Mouse (Mus musculus) kidney, adult 18-20 months (tissue): ENCODE data around the gene Hes7.

Experiments used
- DNase-seq: peaks from one replicate; pipeline ENCODE4 v3.0.0; 2021

Hes7 gene

DNA sequence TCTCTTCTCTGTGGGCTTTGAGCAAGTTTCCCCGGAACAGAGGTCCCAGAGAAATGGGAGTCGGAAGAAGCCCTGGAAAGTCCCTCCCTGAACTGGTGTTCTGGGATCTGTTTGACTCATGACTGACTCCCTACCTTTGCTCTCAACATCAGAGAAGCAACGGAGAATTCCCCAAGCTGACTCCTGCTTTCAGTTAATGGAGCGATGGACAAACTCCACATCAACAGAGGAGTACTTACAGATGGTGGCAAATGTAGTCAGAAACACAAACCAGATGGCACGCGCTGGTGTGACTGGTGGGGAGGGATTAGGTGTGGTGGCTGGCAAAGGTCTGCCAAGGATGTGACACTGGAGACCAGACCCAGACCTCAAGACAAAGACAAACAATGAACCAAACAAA is 30.8 kb downstream of the Hes7 start:
- no peak for DNase-seq

DNA sequence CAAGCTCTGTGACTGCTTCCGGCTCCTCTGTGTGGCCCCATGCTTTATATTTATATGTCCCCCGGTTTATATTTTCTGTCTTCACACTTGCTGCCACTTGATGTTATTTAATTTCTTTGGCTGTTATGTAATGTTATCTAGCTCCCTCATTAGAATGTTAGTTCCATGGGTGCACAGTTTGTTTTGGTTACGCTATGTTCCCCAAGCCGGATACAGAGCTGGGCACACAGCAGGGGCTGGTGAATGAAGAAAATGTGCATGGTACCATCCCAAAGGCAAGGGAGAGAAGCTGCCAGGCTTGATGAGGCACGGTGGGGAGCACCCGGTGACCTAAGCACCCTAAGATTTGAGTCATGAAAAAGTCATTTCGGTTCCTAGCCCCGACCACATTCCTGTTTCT is 33.6 kb downstream of the Hes7 start:
- DNase-seq: no peak

DNA sequence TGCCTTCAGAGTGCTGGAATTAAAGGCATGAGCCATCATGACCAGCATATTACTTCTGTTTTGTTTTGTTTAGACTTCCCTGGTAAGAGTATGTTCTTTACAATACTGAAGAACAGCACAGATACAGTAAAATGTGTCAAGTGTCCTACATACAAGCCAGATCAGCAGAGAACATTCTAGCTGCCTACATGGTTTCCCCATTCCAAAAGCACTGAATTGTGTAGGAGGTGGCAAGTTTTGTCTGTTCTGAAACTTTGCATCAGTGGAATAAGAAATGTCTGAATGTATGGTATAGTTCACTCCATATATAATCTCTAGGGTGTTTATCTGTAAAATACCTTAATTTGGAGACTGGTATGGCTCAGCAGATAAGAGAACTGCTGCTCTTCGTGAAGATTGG is 35.1 kb downstream of the Hes7 start:
- no peak for DNase-seq

GRCm38 (mm10) chr11:69156800-69157199 is 36.6 kb downstream of the Hes7 start, which contains the start of gene Alox12b:
Gene Alox12b, plus strand, starts transcription at chr11:69156989.
- no peak for DNase-seq

DNA sequence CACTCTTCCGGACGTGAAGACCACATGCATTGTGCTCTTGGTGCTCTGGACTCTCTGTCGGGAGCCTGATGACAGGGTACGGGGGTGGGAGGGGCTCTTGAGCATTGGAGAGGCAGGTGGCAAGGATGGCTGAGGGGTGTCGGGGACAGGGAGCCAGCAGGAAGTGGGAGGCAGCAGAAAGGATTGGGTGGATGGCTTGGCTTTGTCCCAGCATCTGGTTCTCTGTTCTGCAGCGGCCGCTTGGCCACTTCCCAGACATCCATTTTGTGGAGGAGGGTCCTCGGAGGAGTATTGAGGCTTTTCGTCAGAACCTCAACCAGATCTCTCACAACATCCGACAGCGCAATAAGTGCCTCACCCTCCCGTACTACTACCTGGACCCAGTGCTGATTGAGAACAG is 49.1 kb downstream of the Hes7 start:
- DNase-seq: no peak

DNA sequence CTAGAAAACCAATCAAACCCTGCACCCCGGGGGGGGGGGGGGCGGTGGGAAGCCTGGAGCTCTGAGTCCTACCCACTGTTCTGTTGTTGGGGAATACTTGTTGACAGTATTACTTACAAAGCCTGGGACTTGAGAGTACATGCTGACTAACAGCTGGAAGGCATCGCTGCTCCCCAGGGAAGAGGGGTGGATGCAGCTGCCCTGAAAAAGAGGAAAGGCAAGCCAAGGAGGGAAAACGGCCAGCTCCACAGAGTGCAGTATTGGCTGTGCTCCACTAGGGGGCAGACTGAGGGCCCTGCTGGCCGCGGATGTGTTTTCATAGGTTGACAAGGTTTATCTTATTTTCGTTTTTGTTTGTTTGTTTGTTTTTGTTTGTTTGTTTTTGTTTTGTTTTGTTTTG is 51.4 kb downstream of the Hes7 start:
- DNase-seq: peak; percentile 62

DNA sequence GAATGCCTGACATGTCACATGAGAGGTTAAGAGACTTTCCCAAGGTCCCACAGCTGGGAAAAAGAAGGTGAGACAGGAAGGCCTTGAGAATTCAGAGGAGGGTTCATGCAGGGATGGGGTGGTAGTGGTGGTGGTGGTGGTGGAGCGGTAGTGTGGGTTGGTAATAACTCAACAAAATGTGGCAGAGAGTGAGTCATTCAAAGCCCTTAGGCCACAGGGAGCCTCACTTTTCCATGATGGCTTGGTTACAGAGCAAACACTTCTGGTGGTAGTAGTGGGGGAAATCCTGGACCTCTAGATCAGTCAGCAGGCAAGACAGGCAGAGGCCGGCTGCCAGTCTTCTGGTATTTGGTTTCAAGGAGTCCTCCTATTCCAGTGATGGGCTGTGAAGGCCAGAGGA is 52.4 kb downstream of the Hes7 start:
- DNase-seq: no peak
